Mouse (Mus musculus) erythroblast, embryonic 14.5 days (primary cell): Measurements from ENCODE around the gene Zdhhc8. TPM values are rescaled to one million over a fixed set of nuclear protein-coding genes. Genes with fewer than 3 reads are reported as not detected.

ENCODE experiments used
- H3K27me3 ChIP-seq: 2 replicates; pipeline ENCODE4 v1.6.1; 2012; ENCODE audit warnings: inconsistent platforms; ENCODE audit not compliant: control insufficient read depth
- H3K36me3 ChIP-seq: 2 replicates; pipeline ENCODE4 v1.6.1; 2012; ENCODE audit warnings: mild to moderate bottlenecking, inconsistent platforms; ENCODE audit not compliant: control insufficient read depth
- H3K4me1 ChIP-seq: 2 replicates; pipeline ENCODE4 v1.6.1; 2012; ENCODE audit warnings: inconsistent platforms; ENCODE audit not compliant: control insufficient read depth
- H3K4me3 ChIP-seq: replicated peaks from 2 replicates; pipeline ENCODE3; 2012; ENCODE audit warnings: moderate library complexity, mild to moderate bottlenecking, inconsistent platforms
- H3K9me3 ChIP-seq: 2 replicates; pipeline ENCODE4 v1.6.1; 2012; ENCODE audit warnings: low read length, inconsistent platforms, mixed read lengths; ENCODE audit not compliant: control insufficient read depth
- GATA1 ChIP-seq: IDR thresholded peaks from 2 replicates; pipeline ENCODE4 v1.6.1; 2012; ENCODE audit warnings: low read length, inconsistent platforms, mixed read lengths
- TAL1 ChIP-seq: IDR thresholded peaks from 3 replicates; pipeline ENCODE4 v1.6.1; 2012; ENCODE audit warnings: low read length, inconsistent platforms, mixed read lengths
- polyA plus RNA-seq: library from polyadenylated mRNA; stranded (reverse); fragments of >175 nt; gene quantifications from 2 replicates; pipeline ENCODE4 v1.2.3, GENCODE M21; 2012

Zdhhc8 gene
- polyA plus RNA-seq, result 0.20 and 0.31 TPM in 2 replicates

- H3K4me3 ChIP-seq, result peak within 1 kb of the TSS; percentile 59
- no peak for TF ChIP-seq GATA1
- TF ChIP-seq TAL1, result no peak
- H3K9me3 ChIP-seq, result no peaks in the 10 kb centered on the region
- H3K36me3 ChIP-seq, result peaks cover 37% of the 10 kb centered on the region
- H3K4me1 ChIP-seq, result peaks cover 35% of the 10 kb centered on the region
- H3K27me3 ChIP-seq, result peaks cover 38% of the 10 kb centered on the region
Observed at GRCm38 (mm10) chr16:18234671-18235388, at the start of gene Zdhhc8. Gene Zdhhc8, minus strand, starts transcription at chr16:18235136.

- H3K27me3 ChIP-seq, result no peaks in the 10 kb centered on the region
- TF ChIP-seq TAL1 (no peak), GATA1 (no peak)
- H3K4me1 ChIP-seq, result no peaks in the 10 kb centered on the region
- H3K9me3 ChIP-seq, result no peaks in the 10 kb centered on the region
- H3K4me3 ChIP-seq, result no peak overlapping the region
- peaks cover 96% of the 10 kb centered on the region for H3K36me3 ChIP-seq
Observed at GRCm38 (mm10) chr16:18275166-18275565, 40.2 kb upstream of the Zdhhc8 start.

GRCm38 (mm10) chr16:18268182-18268581, 33.2 kb upstream of the Zdhhc8 start:
- Histone ChIP-seq H3K4me1 (no peaks in the 10 kb centered on the region), H3K36me3 (peaks cover 98% of the 10 kb centered on the region), H3K4me3 (no peak overlapping the region), H3K27me3 (no peaks in the 10 kb centered on the region), H3K9me3 (no peaks in the 10 kb centered on the region)
- TF ChIP-seq GATA1 (no peak), TAL1 (no peak)

- Histone ChIP-seq H3K27me3 (no peaks in the 10 kb centered on the region), H3K4me3 (no peak overlapping the region), H3K36me3 (peaks cover 96% of the 10 kb centered on the region), H3K4me1 (no peaks in the 10 kb centered on the region), H3K9me3 (no peaks in the 10 kb centered on the region)
- TF ChIP-seq GATA1 (no peak), TAL1 (no peak)
Observed at GRCm38 (mm10) chr16:18265024-18265423, 30.1 kb upstream of the Zdhhc8 start.

GRCm38 (mm10) chr16:18258221-18258620, 23.3 kb upstream of the Zdhhc8 start, which contains the start of gene Gm49776:
Gene Gm49776, minus strand, starts transcription at chr16:18258321.
- TF ChIP-seq GATA1 (no peak), TAL1 (no peak)
- Histone ChIP-seq H3K4me1 (peaks cover 8% of the 10 kb centered on the region), H3K36me3 (peaks cover 98% of the 10 kb centered on the region), H3K9me3 (no peaks in the 10 kb centered on the region), H3K27me3 (no peaks in the 10 kb centered on the region), H3K4me3 (no peak within 1 kb of the TSS)

GRCm38 (mm10) chr16:18253866-18254265, 18.9 kb upstream of the Zdhhc8 start:
- TF ChIP-seq GATA1 (no peak), TAL1 (no peak)
- Histone ChIP-seq H3K4me3 (no peak overlapping the region), H3K4me1 (peaks cover 45% of the 10 kb centered on the region), H3K9me3 (no peaks in the 10 kb centered on the region), H3K36me3 (peaks cover 95% of the 10 kb centered on the region), H3K27me3 (no peaks in the 10 kb centered on the region)

- no peak overlapping the region for H3K4me3 ChIP-seq
- TF ChIP-seq TAL1 (no peak), GATA1 (no peak)
- peaks cover 50% of the 10 kb centered on the region for H3K4me1 ChIP-seq
- H3K36me3 ChIP-seq, result peaks cover 84% of the 10 kb centered on the region
- no peaks in the 10 kb centered on the region for H3K27me3 ChIP-seq
- no peaks in the 10 kb centered on the region for H3K9me3 ChIP-seq
Observed at GRCm38 (mm10) chr16:18252736-18253135, 17.8 kb upstream of the Zdhhc8 start.

- no peaks in the 10 kb centered on the region for H3K9me3 ChIP-seq
- no peaks in the 10 kb centered on the region for H3K27me3 ChIP-seq
- peaks cover 63% of the 10 kb centered on the region for H3K4me1 ChIP-seq
- TF ChIP-seq GATA1, result no peak
- TF ChIP-seq TAL1, result no peak
- peak overlapping the region; percentile 79 for H3K4me3 ChIP-seq
- H3K36me3 ChIP-seq, result peaks cover 80% of the 10 kb centered on the region
Observed at GRCm38 (mm10) chr16:18250828-18251790, 16.2 kb upstream of the Zdhhc8 start.

- Histone ChIP-seq H3K27me3 (no peaks in the 10 kb centered on the region), H3K36me3 (peaks cover 80% of the 10 kb centered on the region), H3K9me3 (no peaks in the 10 kb centered on the region), H3K4me1 (peaks cover 67% of the 10 kb centered on the region), H3K4me3 (peak overlapping the region; percentile 79)
- TF ChIP-seq GATA1 (no peak), TAL1 (no peak)
Observed at GRCm38 (mm10) chr16:18250231-18250630, 15.3 kb upstream of the Zdhhc8 start.
